Mouse (Mus musculus) olfactory bulb, adult 2 months (tissue): ENCODE results near the gene Cul5. TPM values are rescaled to one million over a fixed set of nuclear protein-coding genes. Genes with fewer than 3 reads are reported as not detected.

Experiments
- H3K27ac ChIP-seq: fragments of 200-500 bp; 2 replicates; pipeline ENCODE4 v1.5.1; 2012; ENCODE audit warnings: low read depth, low read length; ENCODE audit not compliant: insufficient read depth
- H3K4me1 ChIP-seq: fragments of 200-500 bp; 2 replicates; pipeline ENCODE4 v1.6.1; 2012; ENCODE audit warnings: low read length; ENCODE audit not compliant: control insufficient read depth, insufficient read depth
- H3K4me3 ChIP-seq: fragments of 200-500 bp; 2 replicates; pipeline ENCODE4 v1.5.1; 2012; ENCODE audit warnings: mild to moderate bottlenecking, low read depth, low read length, moderate library complexity; ENCODE audit not compliant: insufficient read depth
- CTCF ChIP-seq: fragments of 200-500 bp; IDR thresholded peaks from 2 replicates; pipeline ENCODE4 v1.5.1; 2012; ENCODE audit warnings: low read depth, mild to moderate bottlenecking, low read length, moderate library complexity; ENCODE audit not compliant: insufficient read depth
- POLR2A ChIP-seq: fragments of 200-500 bp; IDR thresholded peaks from 2 replicates; pipeline ENCODE4 v1.6.1; 2012; ENCODE audit warnings: mild to moderate bottlenecking, low read depth, low read length, moderate library complexity; ENCODE audit not compliant: insufficient read depth
- WGBS: fragments of 180-500 bp; shearing (Covaris S2); methylation state at CpG from one replicate; pipeline ENCODE4 v1.1.7; 2018; 5-methylcytosine and 5-hydroxymethylcytosine counted together
- polyA plus RNA-seq: library from polyadenylated mRNA; stranded (reverse); fragments of >200 nt; gene quantifications from 2 replicates; pipeline ENCODE4 v1.2.4, GENCODE M21; 2012; ENCODE audit warnings: low replicate concordance; ENCODE audit not compliant: missing spikeins, insufficient read depth, insufficient read length

Gene Cul5
- polyA plus RNA-seq, 1 experiment = not detected

- WGBS = under 1% methylated on average over 52 of the region's 52 CpGs
- peak within 1 kb of the TSS; percentile 64 for H3K4me3 ChIP-seq
These were observed 59.6 kb downstream of the Cul5 start, which contains the start of gene Acat1 for GRCm38 (mm10) chr9:53609968-53610781. Acat1 (minus strand) TSS chr9:53610382.

GRCm38 (mm10) chr9:53609306-53609967 is 60.4 kb downstream of the Cul5 start:
- no peak for TF ChIP-seq POLR2A
- TF ChIP-seq CTCF = no peak
- 13% methylated on average over 12 of the region's 12 CpGs for WGBS
- H3K27ac ChIP-seq = peak overlapping the region; percentile 59
- peaks cover 13% of the 10 kb centered on the region; the same call in 1 of the 2 replicates for H3K4me1 ChIP-seq
- peak overlapping the region; percentile 64 for H3K4me3 ChIP-seq

More at GRCm38 (mm10) chr9:53609968-53610781, 59.6 kb downstream of the Cul5 start, which contains the start of gene Acat1:
- Histone ChIP-seq H3K4me1 (peaks cover 6% of the 10 kb centered on the region; the same call in 1 of the 2 replicates), H3K27ac (peak within 1 kb of the TSS; percentile 59)
- TF ChIP-seq CTCF = 0 out of 2 replicates have a peak, but pooled peaks have one; percentile 8
- TF ChIP-seq POLR2A = peak; percentile 87

- 82% methylated on average over 4 of the region's 4 CpGs for WGBS
- Histone ChIP-seq H3K27ac (no peak overlapping the region), H3K4me1 (peaks cover 15% of the 10 kb centered on the region; the same call in 1 of the 2 replicates), H3K4me3 (no peak overlapping the region)
- no peak for TF ChIP-seq POLR2A
- no peak for TF ChIP-seq CTCF
These were observed 62.0 kb downstream of the Cul5 start for GRCm38 (mm10) chr9:53607816-53608215.

- no peak overlapping the region for H3K27ac ChIP-seq
- 95% methylated on average over 3 of the region's 3 CpGs for WGBS
- H3K4me1 ChIP-seq = peaks cover 15% of the 10 kb centered on the region; the same call in 1 of the 2 replicates
- no peak for TF ChIP-seq POLR2A
- TF ChIP-seq CTCF = no peak
- H3K4me3 ChIP-seq = no peak overlapping the region
These were observed 62.6 kb downstream of the Cul5 start for GRCm38 (mm10) chr9:53607192-53607591.

- TF ChIP-seq POLR2A (no peak), CTCF (no peak)
- 89% methylated on average over 5 of the region's 5 CpGs for WGBS
- H3K4me1 ChIP-seq = peaks cover 15% of the 10 kb centered on the region; the same call in 1 of the 2 replicates
- H3K4me3 ChIP-seq = no peak overlapping the region
- H3K27ac ChIP-seq = no peak overlapping the region
These were observed 64.9 kb downstream of the Cul5 start for GRCm38 (mm10) chr9:53604954-53605353.

GRCm38 (mm10) chr9:53603849-53604248 is 66.0 kb downstream of the Cul5 start:
- 87% methylated on average over 3 of the region's 3 CpGs for WGBS
- H3K4me3 ChIP-seq = no peak overlapping the region
- peaks cover 16% of the 10 kb centered on the region for H3K4me1 ChIP-seq
- no peak overlapping the region for H3K27ac ChIP-seq
- TF ChIP-seq CTCF (no peak), POLR2A (no peak)

GRCm38 (mm10) chr9:53603384-53603783 is 66.4 kb downstream of the Cul5 start:
- TF ChIP-seq POLR2A = no peak
- TF ChIP-seq CTCF = no peak
- Histone ChIP-seq H3K4me3 (no peak overlapping the region), H3K4me1 (peaks cover 19% of the 10 kb centered on the region), H3K27ac (no peak overlapping the region)
- 69% methylated on average over 1 of the region's 1 CpGs for WGBS

- 98% methylated on average over 2 of the region's 2 CpGs for WGBS
- no peak overlapping the region for H3K27ac ChIP-seq
- H3K4me3 ChIP-seq = no peak overlapping the region
- no peak for TF ChIP-seq CTCF
- no peak for TF ChIP-seq POLR2A
- H3K4me1 ChIP-seq = peaks cover 18% of the 10 kb centered on the region
These were observed 68.3 kb downstream of the Cul5 start for GRCm38 (mm10) chr9:53601541-53601940.

- WGBS = 83% methylated on average over 6 of the region's 6 CpGs
- no peak for TF ChIP-seq POLR2A
- no peak for TF ChIP-seq CTCF
These were observed 71.2 kb downstream of the Cul5 start for GRCm38 (mm10) chr9:53598631-53599030.

More at GRCm38 (mm10) chr9:53598631-53599030, 71.2 kb downstream of the Cul5 start:
- no peak overlapping the region for H3K27ac ChIP-seq
- peaks cover 4% of the 10 kb centered on the region for H3K4me1 ChIP-seq
- no peak overlapping the region for H3K4me3 ChIP-seq
